Mouse (Mus musculus) adrenal gland, postnatal 36 days (tissue): ENCODE measurements around the gene Mapk1ip1. TPM values are rescaled to one million over a fixed set of nuclear protein-coding genes. Genes with fewer than 3 reads are reported as not detected.

Source experiments
- DNase-seq, 2 experiments: peaks; one replicate each; pipeline ENCODE4 v3.0.0; 2021; ENCODE audit warnings: mixed read lengths in 1 of 2
- total RNA-seq, 2 experiments: library from RNA; stranded (reverse); gene quantifications; 2 replicates each; pipeline ENCODE4 v1.2.3; 2021

The Mapk1ip1 gene
- total RNA-seq, 2 experiments from 2014 or later: 18.8 to 23.7 TPM

DNA sequence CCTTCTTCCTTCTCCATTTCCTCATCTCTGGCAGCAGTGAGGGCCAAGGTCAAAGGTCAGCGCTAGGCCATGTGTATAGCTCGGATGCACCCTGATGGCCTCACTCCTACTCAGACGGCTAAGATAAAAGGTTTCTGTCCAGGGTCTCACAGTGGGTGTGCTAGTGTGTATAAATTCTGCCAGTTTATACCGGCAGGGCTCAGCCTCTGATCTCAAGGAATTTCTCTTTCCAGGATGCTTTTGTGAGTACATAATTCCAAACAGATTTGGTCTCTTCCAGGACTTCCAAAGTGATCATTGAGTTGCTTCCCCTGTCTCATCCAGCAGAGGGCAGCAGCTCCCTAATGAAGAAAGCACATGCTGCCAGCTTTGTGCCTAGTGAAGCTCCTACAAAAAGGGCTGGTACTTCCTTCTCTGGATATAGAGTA, 5.5 kb downstream of the Mapk1ip1 start:
- DNase-seq: peak; percentile 80 to 82

DNA sequence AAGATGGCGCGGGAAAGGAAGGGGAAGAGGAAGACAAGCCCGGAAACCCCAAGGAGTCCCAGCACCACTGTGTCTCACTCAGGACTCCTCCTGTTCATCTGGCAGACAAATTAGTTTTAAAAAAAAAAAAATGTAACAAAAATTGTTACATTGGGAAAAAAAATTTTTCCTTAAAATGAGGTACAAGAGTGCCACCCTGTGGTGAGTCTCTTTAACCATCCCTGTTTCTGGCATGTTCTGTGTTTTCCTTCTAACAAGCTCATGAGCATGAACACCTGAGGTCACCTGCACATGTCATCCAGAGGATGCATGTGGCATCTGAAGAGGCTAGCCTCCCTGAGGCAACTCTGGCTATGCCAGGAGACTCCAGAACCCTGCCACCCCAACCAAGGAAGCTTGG, 11.0 kb downstream of the Mapk1ip1 start:
- DNase-seq: no peak

GRCm38 (mm10) chr7:138827812-138828211, 18.3 kb downstream of the Mapk1ip1 start:
- DNase-seq: peak; percentile 73 to 80

- DNase-seq: no peak
These were observed 20.9 kb downstream of the Mapk1ip1 start for GRCm38 (mm10) chr7:138824995-138825756.

DNA sequence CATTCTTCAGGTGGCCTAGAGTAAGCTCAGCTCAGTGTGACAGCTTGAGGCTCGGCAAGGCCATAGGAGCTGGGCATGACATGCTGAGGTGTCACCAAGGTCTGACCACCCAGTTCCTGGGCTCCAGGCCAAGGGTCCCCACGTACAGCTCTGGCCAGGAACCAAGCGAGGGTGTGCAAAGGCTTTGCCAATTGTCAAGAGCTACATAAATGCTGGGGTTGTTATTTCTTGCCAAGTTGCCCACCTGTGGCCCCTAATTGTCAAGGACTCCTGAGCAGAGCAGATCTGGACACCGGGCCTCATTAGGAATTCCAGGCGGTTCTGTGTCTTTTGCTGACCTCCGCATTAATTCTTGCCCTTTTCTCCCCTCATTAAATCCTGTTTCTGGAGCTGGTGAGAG, 21.6 kb downstream of the Mapk1ip1 start:
- no peak for DNase-seq

DNA sequence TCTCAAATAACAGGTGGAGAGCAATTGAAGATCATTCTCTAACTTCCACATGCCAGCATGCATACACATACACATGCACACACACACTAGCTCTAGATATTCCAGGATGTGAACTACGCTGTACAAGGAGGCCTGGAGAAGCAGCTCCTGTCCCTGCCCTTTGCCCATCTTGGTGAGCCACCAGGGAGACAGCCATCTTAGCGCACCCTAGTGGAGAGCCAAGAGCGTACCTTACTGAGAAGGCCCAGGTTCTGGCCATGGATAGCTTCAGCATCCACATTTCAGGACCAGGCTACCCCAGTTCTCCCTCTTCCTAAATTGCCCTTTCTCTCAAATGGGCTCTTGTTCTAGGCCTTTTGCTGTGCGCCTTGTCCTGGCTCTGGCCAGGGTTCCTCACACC, 27.8 kb downstream of the Mapk1ip1 start:
- peak; percentile 5 to 20 for DNase-seq

DNA sequence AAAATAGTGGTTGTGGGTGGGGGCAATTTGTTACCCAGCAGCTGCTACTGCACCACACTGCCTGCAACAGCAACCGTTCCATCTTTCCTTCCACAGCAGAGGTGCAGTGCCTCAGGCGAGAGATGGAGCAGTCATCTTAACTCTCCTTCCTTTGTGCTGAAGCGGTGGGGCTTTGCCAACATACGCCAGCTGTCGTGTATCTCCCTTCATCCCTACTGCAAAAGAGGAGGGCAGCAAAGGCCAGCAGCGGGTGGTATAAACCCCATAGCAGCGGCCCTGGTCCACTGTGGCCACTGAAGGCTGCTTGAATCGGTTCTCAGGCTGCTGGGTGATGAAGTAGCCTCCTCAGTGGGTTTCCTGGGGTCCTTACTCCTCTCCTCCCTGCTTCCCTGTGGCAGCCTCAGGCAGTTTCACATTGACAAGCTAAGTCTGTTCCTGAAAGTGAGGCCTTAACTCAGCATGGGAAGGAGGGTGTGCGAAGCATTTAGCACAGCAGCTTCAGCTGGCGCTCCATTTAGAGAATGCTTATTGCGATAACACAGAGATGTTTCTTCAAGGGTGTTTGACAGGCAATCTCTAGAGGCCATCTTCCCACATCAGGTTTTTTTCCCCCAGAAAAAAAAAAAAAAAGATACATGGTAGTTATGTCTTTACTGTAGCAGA, 32.7 kb downstream of the Mapk1ip1 start:
- no peak for DNase-seq

DNA sequence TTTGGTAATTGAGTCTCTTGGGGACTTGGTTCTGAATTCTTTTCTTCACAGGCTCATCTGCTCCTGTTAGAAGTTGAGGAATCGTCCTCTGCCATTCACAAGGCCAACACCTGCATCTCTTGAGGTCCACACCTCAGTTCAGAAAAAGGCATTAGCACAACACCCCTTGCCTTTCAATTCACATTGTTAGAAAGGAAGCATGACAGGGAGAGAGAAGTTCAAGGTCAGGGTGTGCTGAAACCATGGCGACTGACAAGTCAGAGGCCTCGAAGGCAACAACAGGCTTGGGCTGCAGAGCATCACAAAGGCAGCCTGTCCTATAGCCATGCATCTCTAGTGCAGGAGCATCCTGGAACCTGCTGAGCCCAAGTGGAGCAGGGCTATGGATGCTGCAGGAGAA, 38.9 kb downstream of the Mapk1ip1 start:
- no peak for DNase-seq

- DNase-seq: no peak
These were observed 42.7 kb downstream of the Mapk1ip1 start for GRCm38 (mm10) chr7:138803386-138803785.

GRCm38 (mm10) chr7:138788109-138788508, 58.0 kb downstream of the Mapk1ip1 start:
- no peak for DNase-seq

Other genes starting within 250 kb of the Mapk1ip1 start
- 10 to 100 TPM; 70.4 to 77.9 TPM for gene Ppp2r2d, start 194 bp downstream of the Mapk1ip1 start, total RNA-seq
- 100 to 1,000 TPM; 147 to 366 TPM for gene Bnip3, start 63.2 kb upstream of the Mapk1ip1 start, total RNA-seq
- 1 to 10 TPM; 2.8 to 6.7 TPM for gene Jakmip3, start 94.5 kb upstream of the Mapk1ip1 start, total RNA-seq
- gene Dpysl4, start 239.7 kb upstream of the Mapk1ip1 start, total RNA-seq: 1 to 10 TPM in 1 of 2 experiments, under 1 TPM in 1; 0.83 to 2.2 TPM